Mouse (Mus musculus): ENCODE measurements around the gene Fbxl20. TPM values are rescaled to one million over a fixed set of nuclear protein-coding genes. Genes with fewer than 3 reads are reported as not detected.

Gene Fbxl20
- polyA plus RNA-seq, 1 experiment from 2014 or later, result 27.3 TPM

DNA sequence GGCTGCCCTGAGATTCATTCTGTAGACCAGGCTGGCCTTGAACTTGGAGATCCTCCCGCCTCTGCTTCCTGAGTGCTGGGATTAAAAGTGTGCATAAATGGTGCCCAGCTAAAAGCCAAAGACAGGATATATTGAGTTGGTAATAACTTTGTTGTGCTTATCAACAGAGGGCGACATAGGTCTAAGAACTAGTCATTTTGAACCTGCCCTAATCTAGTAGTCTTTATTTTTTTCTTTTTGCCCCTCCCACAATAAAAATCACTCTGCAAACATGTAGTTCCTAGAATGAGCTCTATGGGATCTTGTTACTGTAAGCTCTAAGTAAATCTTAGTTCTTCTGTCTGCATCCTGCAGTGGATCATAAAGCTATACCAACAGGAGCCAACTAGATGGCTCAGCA lies 7.7 kb downstream of the Fbxl20 start:
- Histone ChIP-seq H3K27me3 (ENCODE audit: low read depth, poor library complexity, severe bottlenecking) (no peaks in the 10 kb centered on the region), H3K4me3 (no peak overlapping the region), H3K4me1 (peaks cover 3% of the 10 kb centered on the region), H3K9me3 (replicated peaks) (no peaks in the 10 kb centered on the region), H3K27ac (no peak overlapping the region), H3K36me3 (peaks cover 19% of the 10 kb centered on the region)
- WGBS, result 90% methylated on average over 2 of the region's 2 CpGs
- no peak for DNase-seq (ENCODE audit: low spot score)

DNA sequence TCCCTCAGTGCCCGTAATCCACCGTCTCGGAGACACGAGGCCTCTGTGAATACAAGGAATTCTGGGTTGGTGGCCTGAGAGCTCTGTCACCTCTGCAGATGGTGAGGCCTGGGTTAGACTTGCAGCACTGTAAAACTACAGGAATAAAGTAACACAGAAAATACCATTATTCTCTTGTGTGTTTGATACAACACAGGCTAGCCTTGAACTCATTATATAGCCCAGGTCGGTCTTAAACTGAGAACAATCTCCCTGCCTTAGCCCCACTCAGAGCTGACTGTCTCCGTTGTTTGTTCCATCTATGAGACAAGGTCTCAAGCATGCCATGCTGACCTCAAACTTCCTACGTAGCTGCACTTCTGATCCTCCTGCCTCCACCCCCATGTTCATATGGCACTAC lies 11.3 kb downstream of the Fbxl20 start:
- DNase-seq (ENCODE audit: low spot score), result no peak
- Histone ChIP-seq H3K9me3 (replicated peaks) (no peaks in the 10 kb centered on the region), H3K4me1 (no peaks in the 10 kb centered on the region), H3K27ac (no peak overlapping the region), H3K4me3 (no peak overlapping the region), H3K36me3 (peaks cover 19% of the 10 kb centered on the region), H3K27me3 (ENCODE audit: low read depth, poor library complexity, severe bottlenecking) (no peaks in the 10 kb centered on the region)
- WGBS, result 88% methylated on average over 7 of the region's 7 CpGs

DNA sequence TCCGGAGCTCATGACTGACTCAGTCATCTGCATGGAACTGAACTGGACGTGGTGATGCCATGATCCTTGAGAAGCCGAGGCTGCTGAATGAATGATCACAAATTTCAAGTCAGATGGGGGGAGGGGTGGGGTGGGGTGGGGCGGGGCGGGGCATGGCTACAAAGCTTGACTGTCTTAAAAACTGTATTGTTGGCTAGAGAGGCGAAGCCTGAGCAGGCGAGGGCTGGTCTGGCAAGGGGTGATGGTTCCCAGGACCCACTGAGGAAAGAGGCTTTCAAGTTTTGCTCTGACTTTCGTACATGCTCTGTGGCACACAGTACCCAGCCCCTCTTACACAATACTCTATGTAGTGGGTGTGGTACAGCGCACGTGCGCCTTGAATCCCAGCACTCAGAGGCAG lies 12.4 kb downstream of the Fbxl20 start:
- 95% methylated on average over 11 of the region's 11 CpGs for WGBS
- Histone ChIP-seq H3K4me1 (no peaks in the 10 kb centered on the region), H3K27me3 (ENCODE audit: low read depth, poor library complexity, severe bottlenecking) (no peaks in the 10 kb centered on the region), H3K9me3 (replicated peaks) (no peaks in the 10 kb centered on the region), H3K36me3 (peaks cover 19% of the 10 kb centered on the region), H3K27ac (no peak overlapping the region), H3K4me3 (no peak overlapping the region)
- DNase-seq (ENCODE audit: low spot score), result no peak

DNA sequence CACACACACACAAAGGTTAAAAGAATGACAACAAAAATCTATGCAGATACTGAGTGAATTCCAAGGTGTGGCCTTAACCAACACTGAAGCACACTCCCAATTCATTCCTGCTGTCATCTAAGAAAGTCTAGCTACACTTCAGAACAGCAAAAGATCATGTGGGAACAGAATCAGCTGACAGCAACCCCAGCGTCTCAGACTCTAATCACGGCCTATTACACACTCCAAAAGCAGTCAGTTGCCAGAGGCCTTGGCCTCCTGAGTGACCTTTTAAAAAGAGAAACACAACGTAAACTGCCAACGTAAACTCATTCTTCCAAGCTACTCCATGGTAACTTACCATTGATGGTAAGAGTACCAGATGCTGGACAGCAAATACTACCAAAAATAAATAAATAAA lies 15.3 kb downstream of the Fbxl20 start:
- no peaks in the 10 kb centered on the region for H3K4me1 ChIP-seq
- no peaks in the 10 kb centered on the region for H3K27me3 ChIP-seq (ENCODE audit: low read depth, poor library complexity, severe bottlenecking)
- no peak for DNase-seq (ENCODE audit: low spot score)
- WGBS, result 76% methylated on average over 4 of the region's 4 CpGs
- no peak overlapping the region for H3K27ac ChIP-seq
- peaks cover 6% of the 10 kb centered on the region; the same call in 1 of the 2 replicates for H3K36me3 ChIP-seq
- no peak overlapping the region for H3K4me3 ChIP-seq
- no peaks in the 10 kb centered on the region for H3K9me3 ChIP-seq (replicated peaks)

DNA sequence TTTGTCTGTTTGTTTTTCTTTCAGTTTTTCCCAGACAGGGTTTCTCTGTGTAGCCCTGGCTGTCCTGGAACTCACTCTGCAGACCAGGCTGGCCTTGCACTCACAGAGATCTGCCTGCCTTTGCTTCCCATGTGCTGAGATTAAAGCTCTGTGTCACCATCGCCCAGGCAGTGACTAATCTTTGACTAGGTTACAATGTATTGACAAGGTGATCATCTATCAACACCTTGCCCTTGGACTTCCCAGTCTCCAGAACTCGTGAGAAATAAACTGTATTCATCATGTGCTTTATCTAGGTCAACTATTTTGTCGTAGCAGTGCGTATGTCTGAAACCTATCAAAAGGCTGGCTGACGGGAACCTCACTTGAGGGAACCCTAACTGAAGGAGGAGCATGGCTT lies 26.8 kb downstream of the Fbxl20 start:
- H3K27me3 ChIP-seq (ENCODE audit: low read depth, poor library complexity, severe bottlenecking), result no peaks in the 10 kb centered on the region
- 89% methylated on average over 5 of the region's 5 CpGs for WGBS
- no peak overlapping the region for H3K27ac ChIP-seq
- peaks cover 58% of the 10 kb centered on the region for H3K36me3 ChIP-seq
- no peak for DNase-seq (ENCODE audit: low spot score)
- no peaks in the 10 kb centered on the region for H3K9me3 ChIP-seq (replicated peaks)
- H3K4me3 ChIP-seq, result no peak overlapping the region
- no peaks in the 10 kb centered on the region for H3K4me1 ChIP-seq

DNA sequence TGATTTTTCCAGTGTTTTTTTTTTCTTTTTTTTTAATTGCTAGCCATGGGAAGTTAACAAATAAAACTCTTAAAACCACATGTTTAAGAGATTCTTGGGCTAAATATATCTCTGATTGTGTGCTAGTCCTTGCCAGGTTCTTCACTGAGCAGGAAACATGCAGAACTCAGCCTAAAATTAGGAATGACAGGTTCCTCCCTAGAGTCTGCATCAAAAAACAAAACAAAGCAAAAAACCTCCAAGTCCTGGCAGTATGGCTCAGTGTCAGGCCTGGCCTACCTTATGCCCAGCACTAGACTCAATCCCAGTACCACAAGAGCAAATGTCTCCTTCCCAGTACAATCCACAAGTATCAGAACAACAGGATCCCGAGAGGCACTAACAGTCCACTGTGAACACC lies 35.8 kb downstream of the Fbxl20 start:
- H3K4me3 ChIP-seq, result no peak overlapping the region
- no peak overlapping the region for H3K27ac ChIP-seq
- H3K4me1 ChIP-seq, result no peaks in the 10 kb centered on the region
- WGBS, result 96% methylated on average over 1 of the region's 1 CpGs
- H3K27me3 ChIP-seq (ENCODE audit: low read depth, poor library complexity, severe bottlenecking), result no peaks in the 10 kb centered on the region
- no peak for DNase-seq (ENCODE audit: low spot score)
- peaks cover 52% of the 10 kb centered on the region for H3K36me3 ChIP-seq
- no peaks in the 10 kb centered on the region for H3K9me3 ChIP-seq (replicated peaks)

DNA sequence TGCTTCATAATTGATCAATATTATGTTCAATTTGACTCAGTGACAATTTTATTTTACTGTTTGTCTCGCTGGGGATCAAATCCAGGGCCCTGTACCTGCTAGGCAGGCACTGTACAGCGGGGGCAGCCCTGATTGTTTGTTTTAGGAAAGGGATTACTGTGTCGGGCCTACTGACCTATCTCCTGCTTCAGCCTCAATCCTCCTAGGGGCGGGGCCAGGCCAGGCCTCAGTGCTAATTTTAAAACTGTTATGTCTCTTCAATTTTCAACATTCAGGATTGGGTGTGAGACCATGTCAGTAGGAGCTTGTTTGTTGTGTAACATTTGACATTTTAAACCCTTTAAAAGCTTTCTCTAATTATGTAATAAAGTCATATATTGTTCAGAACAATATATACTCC lies 36.7 kb downstream of the Fbxl20 start:
- no peaks in the 10 kb centered on the region for H3K4me1 ChIP-seq
- WGBS, result 72% methylated on average over 4 of the region's 4 CpGs
- no peak for DNase-seq (ENCODE audit: low spot score)
- no peaks in the 10 kb centered on the region for H3K27me3 ChIP-seq (ENCODE audit: low read depth, poor library complexity, severe bottlenecking)
- H3K9me3 ChIP-seq (replicated peaks), result no peaks in the 10 kb centered on the region
- H3K27ac ChIP-seq, result no peak overlapping the region
- peaks cover 61% of the 10 kb centered on the region for H3K36me3 ChIP-seq
- no peak overlapping the region for H3K4me3 ChIP-seq

DNA sequence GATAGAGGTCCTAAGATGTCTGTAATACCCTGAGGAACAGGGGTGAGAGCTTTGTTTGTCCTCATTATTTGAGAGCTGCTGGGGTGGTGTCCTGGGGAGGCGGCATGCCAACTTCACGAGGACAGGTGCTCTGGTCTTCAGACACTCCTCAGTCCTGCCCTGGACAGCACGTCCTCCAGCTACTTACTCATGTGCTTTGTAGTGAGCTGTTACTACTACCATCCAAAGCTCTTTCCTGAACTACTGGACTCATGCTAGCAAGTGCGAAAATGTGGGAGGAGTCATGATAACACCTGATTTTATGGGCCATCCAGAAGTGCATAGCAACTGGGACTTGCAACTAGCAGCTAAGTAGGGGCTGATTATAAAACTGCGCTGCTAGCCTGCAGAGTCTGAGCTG lies 40.5 kb downstream of the Fbxl20 start:
- 85% methylated on average over 5 of the region's 5 CpGs for WGBS
- Histone ChIP-seq H3K36me3 (peaks cover 77% of the 10 kb centered on the region), H3K4me1 (no peaks in the 10 kb centered on the region)

DNA sequence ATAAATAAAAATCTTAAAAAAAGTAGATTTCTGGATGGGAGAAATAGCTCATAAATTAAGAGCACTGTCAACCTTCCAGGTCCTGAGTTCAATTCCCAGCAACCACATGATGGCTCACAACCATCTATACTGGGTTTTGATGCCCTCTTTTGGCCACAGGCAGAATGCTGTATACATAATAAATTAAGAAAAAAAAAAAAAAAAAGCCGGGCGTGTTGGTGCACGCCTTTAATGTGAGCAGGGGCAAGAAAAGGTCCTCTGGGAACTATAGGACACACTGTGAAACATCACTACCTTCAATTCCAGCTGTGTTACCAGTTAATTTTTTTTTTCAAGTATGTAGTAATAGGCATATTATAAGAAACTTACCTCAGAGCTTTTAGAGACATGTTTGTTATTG lies 48.9 kb downstream of the Fbxl20 start:
- 91% methylated on average over 3 of the region's 3 CpGs for WGBS
- DNase-seq (ENCODE audit: low spot score), result no peak
- Histone ChIP-seq H3K4me1 (no peaks in the 10 kb centered on the region), H3K36me3 (peaks cover 92% of the 10 kb centered on the region), H3K27me3 (ENCODE audit: low read depth, poor library complexity, severe bottlenecking) (no peaks in the 10 kb centered on the region), H3K27ac (no peak overlapping the region), H3K4me3 (no peak overlapping the region), H3K9me3 (replicated peaks) (no peaks in the 10 kb centered on the region)

More for the DNA sequence above, 40.5 kb downstream of the Fbxl20 start:
- H3K27me3 ChIP-seq (ENCODE audit: low read depth, poor library complexity, severe bottlenecking), result no peaks in the 10 kb centered on the region
- DNase-seq (ENCODE audit: low spot score), result no peak
- H3K9me3 ChIP-seq (replicated peaks), result no peaks in the 10 kb centered on the region
- no peak overlapping the region for H3K27ac ChIP-seq
- H3K4me3 ChIP-seq, result no peak overlapping the region

DNA sequence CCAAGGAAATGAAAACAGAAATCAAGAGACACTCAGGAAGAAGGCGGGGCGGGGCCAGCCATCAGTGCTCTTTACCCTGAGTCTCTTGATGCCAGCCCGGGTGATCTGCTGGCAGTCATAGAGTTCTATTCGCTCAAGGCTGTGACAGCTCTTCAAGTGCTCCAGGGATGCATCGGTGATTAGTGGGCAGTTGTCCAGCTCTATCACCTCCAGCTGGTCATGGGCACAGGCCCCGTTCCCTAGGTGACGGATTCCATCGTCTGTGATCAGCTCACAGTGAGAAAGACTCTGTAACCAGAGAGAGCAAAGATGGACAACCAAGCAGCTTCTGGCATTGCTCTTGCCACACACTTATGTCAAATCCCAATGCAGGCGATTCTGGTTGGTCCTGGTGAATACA lies 59.6 kb downstream of the Fbxl20 start:
- 94% methylated on average over 9 of the region's 9 CpGs for WGBS
- no peaks in the 10 kb centered on the region for H3K27me3 ChIP-seq (ENCODE audit: low read depth, poor library complexity, severe bottlenecking)

DNA sequence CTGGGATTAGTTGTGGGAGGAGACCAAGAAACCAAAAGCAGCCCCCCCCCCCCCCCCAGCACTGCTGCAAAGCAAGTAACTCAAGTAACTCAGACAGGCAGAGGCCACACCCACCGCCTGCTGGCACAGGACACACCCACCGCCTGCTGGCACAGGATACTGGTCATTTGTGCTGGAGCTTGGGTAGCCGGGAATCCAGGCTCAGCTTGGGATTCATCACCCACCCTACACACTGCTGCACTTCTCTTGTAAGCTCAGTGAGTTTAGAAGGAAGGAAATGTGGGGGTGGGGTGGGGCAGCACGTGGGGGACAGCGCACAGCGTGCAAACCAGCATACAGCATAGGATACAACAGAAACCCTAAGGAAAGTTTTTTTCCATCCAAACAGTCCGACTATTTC lies 62.0 kb downstream of the Fbxl20 start:
- no peak for DNase-seq (ENCODE audit: low spot score)
- H3K36me3 ChIP-seq, result peaks cover 60% of the 10 kb centered on the region
- no peaks in the 10 kb centered on the region for H3K9me3 ChIP-seq (replicated peaks)
- H3K27ac ChIP-seq, result no peak overlapping the region
- peaks cover 6% of the 10 kb centered on the region for H3K4me1 ChIP-seq
- H3K4me3 ChIP-seq, result no peak overlapping the region
- no peaks in the 10 kb centered on the region for H3K27me3 ChIP-seq (ENCODE audit: low read depth, poor library complexity, severe bottlenecking)
- 55% methylated on average over 7 of the region's 7 CpGs for WGBS

More for the DNA sequence above, 59.6 kb downstream of the Fbxl20 start:
- H3K36me3 ChIP-seq, result peaks cover 76% of the 10 kb centered on the region
- no peak for DNase-seq (ENCODE audit: low spot score)
- peaks cover 6% of the 10 kb centered on the region for H3K4me1 ChIP-seq
- H3K9me3 ChIP-seq (replicated peaks), result no peaks in the 10 kb centered on the region
- no peak overlapping the region for H3K27ac ChIP-seq
- H3K4me3 ChIP-seq, result no peak overlapping the region

DNA sequence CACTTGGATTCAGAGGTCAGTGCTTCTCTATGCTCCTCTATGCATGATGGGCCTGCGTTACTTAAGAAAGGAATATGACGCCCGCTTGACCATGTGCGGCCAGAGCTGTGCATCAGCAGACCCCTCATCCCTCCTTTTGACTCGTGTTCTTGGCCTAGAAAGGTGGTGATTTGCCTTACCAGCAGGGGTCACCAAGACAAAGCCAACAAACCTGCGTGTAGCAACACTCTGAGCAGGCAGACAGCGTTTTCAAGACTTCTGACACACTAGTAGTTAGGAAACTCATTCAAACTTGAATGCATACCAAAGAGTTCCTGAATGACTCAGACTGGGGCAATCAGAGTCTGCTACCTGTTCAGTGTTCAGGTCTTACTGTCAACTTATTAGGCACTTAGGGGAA lies 63.6 kb downstream of the Fbxl20 start:
- Histone ChIP-seq H3K9me3 (replicated peaks) (no peaks in the 10 kb centered on the region), H3K27me3 (ENCODE audit: low read depth, poor library complexity, severe bottlenecking) (no peaks in the 10 kb centered on the region), H3K27ac (no peak overlapping the region), H3K4me3 (no peak overlapping the region), H3K36me3 (peaks cover 52% of the 10 kb centered on the region), H3K4me1 (peaks cover 9% of the 10 kb centered on the region)
- WGBS, result 78% methylated on average over 7 of the region's 7 CpGs
- DNase-seq (ENCODE audit: low spot score), result no peak

DNA sequence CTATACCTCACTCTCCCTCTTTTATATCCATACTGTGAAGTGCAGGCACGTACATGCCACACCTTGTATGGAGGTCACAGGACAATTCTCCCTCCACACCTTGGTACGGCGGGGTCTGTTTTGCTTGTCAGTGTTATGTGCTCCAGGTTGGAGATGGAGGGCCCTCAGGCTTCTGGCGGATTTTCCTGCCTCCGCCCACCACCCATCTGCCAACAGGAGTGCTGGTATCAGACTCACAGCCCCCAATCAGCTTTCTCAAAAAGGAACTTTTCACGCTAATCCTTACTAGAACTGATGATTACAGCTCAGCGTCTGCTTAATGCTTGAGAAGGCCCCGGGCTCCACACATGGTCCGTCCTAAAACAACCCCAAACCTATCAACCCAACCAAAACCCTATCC lies 64.1 kb downstream of the Fbxl20 start:
- Histone ChIP-seq H3K27ac (no peak overlapping the region), H3K4me3 (no peak overlapping the region), H3K36me3 (peaks cover 50% of the 10 kb centered on the region), H3K4me1 (peaks cover 9% of the 10 kb centered on the region), H3K27me3 (ENCODE audit: low read depth, poor library complexity, severe bottlenecking) (no peaks in the 10 kb centered on the region), H3K9me3 (replicated peaks) (no peaks in the 10 kb centered on the region)
- 89% methylated on average over 9 of the region's 9 CpGs for WGBS
- DNase-seq (ENCODE audit: low spot score), result no peak

DNA sequence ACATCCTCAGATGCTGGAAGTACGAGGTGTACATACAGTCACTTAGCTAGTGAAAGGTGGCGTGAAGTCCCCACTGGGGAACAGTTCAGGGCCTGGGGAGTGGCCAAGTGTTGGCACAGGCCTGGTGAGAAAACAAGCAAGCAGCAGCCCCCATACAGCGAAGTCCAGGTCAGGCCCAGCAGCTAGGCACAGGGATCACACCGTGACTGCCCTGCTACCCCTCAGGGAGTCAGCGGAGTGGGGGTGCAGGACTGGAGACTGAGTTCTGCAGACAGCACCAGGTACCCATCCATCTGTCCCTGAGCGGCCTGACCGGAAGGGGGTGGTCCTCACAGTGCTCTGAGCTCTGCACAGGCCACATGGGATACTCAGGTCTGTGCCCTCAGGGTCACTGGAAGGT lies 67.5 kb downstream of the Fbxl20 start:
- Histone ChIP-seq H3K27me3 (ENCODE audit: low read depth, poor library complexity, severe bottlenecking) (no peaks in the 10 kb centered on the region), H3K27ac (no peak overlapping the region), H3K9me3 (replicated peaks) (no peaks in the 10 kb centered on the region), H3K36me3 (peaks cover 20% of the 10 kb centered on the region; the same call in 1 of the 2 replicates), H3K4me1 (peaks cover 3% of the 10 kb centered on the region; the same call in 1 of the 2 replicates), H3K4me3 (no peak overlapping the region)
- DNase-seq (ENCODE audit: low spot score), result no peak
- 87% methylated on average over 7 of the region's 7 CpGs for WGBS

Data from limb, embryonic 10.5 days (tissue).